Mouse (Mus musculus) liver, embryonic 14.5 days (tissue): ENCODE measurements around the gene Rbms1.

ENCODE experiments used
- CTCF ChIP-seq: IDR thresholded peaks from 2 replicates; pipeline ENCODE4 v1.5.1; 2016; ENCODE audit warnings: antibody characterized with exemption, low read depth, control low read depth
- EP300 ChIP-seq: IDR thresholded peaks from 2 replicates; pipeline ENCODE4 v1.6.1; 2016; ENCODE audit warnings: antibody characterized with exemption, low read depth

GRCm38 (mm10) chr2:60705426-60705825 lies 257.6 kb downstream of the Rbms1 start:
- no peak for TF ChIP-seq CTCF
- TF ChIP-seq EP300, result no peak
